ENCODE assay signal across 29 mouse cellular contexts in genomic region chr7:143769461-143769860, GRCm38 (mm10). TPM values are rescaled to one million over a fixed set of nuclear protein-coding genes. Genes with fewer than 3 reads are reported as not detected.
A peak's percentile ranks its signal among the peaks of the same experiment; 100 is the strongest.
DNase-seq lines count a peak whose midpoint lies in the region; ATAC-seq and TF ChIP-seq lines count a peak whose summit lies in the region.
"Had no signal": no experiment of that assay in that cellular context is flagged by ENCODE, and none has a peak within 500 bp of the region (broad histone marks: within the 10 kb centered on the region; RNA-seq: fewer than 3 reads in every experiment).

No protein-coding gene starts in this region.

- H3K4me2 ChIP-seq in kidney, embryonic 15.5 days = no peak overlapping the region
- H3K4me2 ChIP-seq in lung, embryonic 15.5 days = no peak overlapping the region
- no peak overlapping the region for H3K4me2 ChIP-seq in stomach, postnatal 0 days (replicated peaks; ENCODE audit: low read depth)
- H3K4me2 ChIP-seq: embryonic facial prominence, embryonic 13.5 days; forebrain, embryonic 13.5 days; heart, embryonic 11.5 days; intestine, embryonic 15.5 days; limb, embryonic 15.5 days; neural tube, embryonic 13.5 days had no signal

- no peak overlapping the region for H3K27ac ChIP-seq in kidney, adult 2 months (ENCODE audit: insufficient read depth, low read depth, low read length)
- no peak overlapping the region for H3K27ac ChIP-seq in kidney, embryonic 15.5 days
- H3K27ac ChIP-seq in lung, embryonic 15.5 days = peak overlapping the region; percentile 54
- no peak overlapping the region for H3K27ac ChIP-seq in stomach, postnatal 0 days (replicated peaks)
- H3K27ac ChIP-seq: embryonic facial prominence, embryonic 13.5 days; forebrain, embryonic 13.5 days; intestine, embryonic 15.5 days; left cerebral cortex, adult 2 months; limb, embryonic 15.5 days; midbrain, embryonic 10.5 days; neural tube, embryonic 13.5 days had no signal

- no peaks in the 10 kb centered on the region for H3K27me3 ChIP-seq in kidney, adult 2 months (replicated peaks; ENCODE audit: control insufficient read depth, insufficient read depth, low read length)
- peaks cover 23% of the 10 kb centered on the region for H3K27me3 ChIP-seq in kidney, embryonic 15.5 days
- peaks cover 22% of the 10 kb centered on the region for H3K27me3 ChIP-seq in lung, embryonic 15.5 days
- H3K27me3 ChIP-seq in stomach, postnatal 0 days (ENCODE audit: control insufficient read depth, insufficient read depth, low read length) = no peaks in the 10 kb centered on the region

- no peak for TF ChIP-seq EP300 in stomach, postnatal 0 days (optimal IDR thresholded peaks at IDR 0.05)

- DNase-seq in kidney, adult 2 months = peak; percentile 25
- no peak for DNase-seq in lung, postnatal 14 days
- peak; percentile 87 for DNase-seq in adipocyte (ENCODE audit: low spot score)
- DNase-seq in stomach, postnatal 0 days (ENCODE audit: low spot score) = no peak
- no peak for DNase-seq in cerebellum, postnatal 14 days
- DNase-seq: cerebellum, adult 2 months; cerebellum, postnatal 36 days; embryo, embryonic 11 days; kidney, postnatal 10 days; left cerebral cortex, postnatal 4 days; retina, postnatal 1 day; thymus, postnatal 25 days had no signal

- no peaks in the 10 kb centered on the region for H3K9me3 ChIP-seq in kidney, embryonic 15.5 days (replicated peaks)
- H3K9me3 ChIP-seq in lung, embryonic 15.5 days = no peaks in the 10 kb centered on the region
- H3K9me3 ChIP-seq in stomach, postnatal 0 days (ENCODE audit: control insufficient read depth, low read length) = no peaks in the 10 kb centered on the region
- H3K9me3 ChIP-seq: embryonic facial prominence, embryonic 13.5 days; forebrain, embryonic 13.5 days; intestine, embryonic 15.5 days; limb, embryonic 15.5 days; midbrain, embryonic 10.5 days; neural tube, embryonic 13.5 days had no signal

- H3K9ac ChIP-seq in kidney, embryonic 15.5 days = no peak overlapping the region
- no peak overlapping the region for H3K9ac ChIP-seq in lung, embryonic 15.5 days
- no peak overlapping the region for H3K9ac ChIP-seq in stomach, postnatal 0 days (ENCODE audit: low read length)
- H3K9ac ChIP-seq: embryonic facial prominence, embryonic 13.5 days; forebrain, embryonic 13.5 days; intestine, embryonic 15.5 days; limb, embryonic 15.5 days; neural tube, embryonic 13.5 days had no signal

- H3K36me3 ChIP-seq in kidney, adult 2 months (ENCODE audit: control insufficient read depth, insufficient read depth, low read length) = no peaks in the 10 kb centered on the region
- H3K36me3 ChIP-seq in kidney, embryonic 15.5 days = no peaks in the 10 kb centered on the region
- H3K36me3 ChIP-seq in lung, embryonic 15.5 days = no peaks in the 10 kb centered on the region
- H3K36me3 ChIP-seq in stomach, postnatal 0 days (ENCODE audit: control insufficient read depth, insufficient read depth, low read length) = no peaks in the 10 kb centered on the region
- H3K36me3 ChIP-seq: embryonic facial prominence, embryonic 13.5 days; intestine, embryonic 15.5 days; limb, embryonic 15.5 days; midbrain, embryonic 10.5 days; neural tube, embryonic 13.5 days had no signal

- 43% methylated on average over 1 of the region's 1 CpGs for WGBS in kidney, adult 2 months
- 61% methylated on average over 1 of the region's 1 CpGs for WGBS in kidney, embryonic 15.5 days
- WGBS in lung, embryonic 15.5 days = 12% methylated on average over 1 of the region's 1 CpGs
- WGBS in stomach, postnatal 0 days = 10% methylated on average over 1 of the region's 1 CpGs

- no peak for ATAC-seq in kidney, embryonic 15.5 days (replicated peaks; ENCODE audit: low FRiP score)
- peak; percentile 85; the same call in 1 of the 2 replicates for ATAC-seq in lung, embryonic 15.5 days (ENCODE audit: borderline replicate concordance, extremely low read depth, low FRiP score, low TSS enrichment)
- peak; percentile 66; the same call in 1 of the 2 replicates for ATAC-seq in stomach, postnatal 0 days (ENCODE audit: low FRiP score, low TSS enrichment)
- ATAC-seq: forebrain, embryonic 13.5 days; hindbrain, embryonic 16.5 days; intestine, embryonic 15.5 days; midbrain, embryonic 16.5 days had no signal

- no peaks in the 10 kb centered on the region for H3K4me1 ChIP-seq in kidney, adult 2 months (ENCODE audit: control insufficient read depth, insufficient read depth, low read length)
- H3K4me1 ChIP-seq in kidney, embryonic 15.5 days = no peaks in the 10 kb centered on the region
- peaks cover 13% of the 10 kb centered on the region for H3K4me1 ChIP-seq in lung, embryonic 15.5 days
- no peaks in the 10 kb centered on the region; the same call in 1 of the 2 replicates for H3K4me1 ChIP-seq in stomach, postnatal 0 days (replicated peaks; ENCODE audit: control insufficient read depth, insufficient read depth)
- H3K4me1 ChIP-seq: embryonic facial prominence, embryonic 13.5 days; forebrain, embryonic 13.5 days; limb, embryonic 15.5 days; midbrain, embryonic 10.5 days; neural tube, embryonic 13.5 days had no signal

- TF ChIP-seq POLR2A in kidney, adult 2 months (IDR thresholded peaks at IDR 0.05; ENCODE audit: low read depth, low read length) = no peak

- H3K4me3 ChIP-seq in kidney, adult 2 months (ENCODE audit: insufficient read depth, low read depth, low read length) = no peak overlapping the region
- no peak overlapping the region for H3K4me3 ChIP-seq in kidney, embryonic 15.5 days (replicated peaks)
- no peak overlapping the region for H3K4me3 ChIP-seq in lung, embryonic 15.5 days
- H3K4me3 ChIP-seq in stomach, postnatal 0 days (ENCODE audit: low read depth, low read length) = no peak overlapping the region
- H3K4me3 ChIP-seq: embryonic facial prominence, embryonic 13.5 days; erythroblast, embryonic 14.5 days; forebrain, embryonic 13.5 days; intestine, embryonic 15.5 days; left cerebral cortex, adult 2 months; limb, embryonic 15.5 days; midbrain, embryonic 10.5 days; myocyte; neural tube, embryonic 13.5 days had no signal

- TF ChIP-seq CTCF in kidney, adult 2 months (conservative IDR thresholded peaks at IDR 0.05; ENCODE audit: insufficient read depth, insufficient read length, low read depth, low read length) = no peak
- no peak for TF ChIP-seq CTCF in stomach, postnatal 0 days (IDR thresholded peaks at IDR 0.05; ENCODE audit: low read depth)

RNA-seq across cellular contexts. Expression of gene Mrgprg, which starts 2.7 kb away (rescaled TPM):
- polyA plus RNA-seq in kidney, adult 2 months (2012; rRNA removed) = 0.33 and 1.1 TPM in 2 replicates
- not detected in 2 replicates for polyA plus RNA-seq in kidney, embryonic 15.5 days (2015; fragmentation: Nextera tagmentation; extraction: Ambion mirVana)
- not detected in 2 replicates for polyA plus RNA-seq in lung, embryonic 15.5 days (2015; fragmentation: Nextera tagmentation; extraction: Ambion mirVana)
- polyA plus RNA-seq in stomach, postnatal 0 days (2015; fragmentation: Nextera tagmentation; extraction: Ambion mirVana) = not detected in 2 replicates
- polyA plus RNA-seq: cerebellum, adult 2 months; embryonic facial prominence, embryonic 13.5 days; erythroblast, embryonic 14.5 days; forebrain, embryonic 13.5 days; heart, embryonic 11.5 days; heart, postnatal 0 days; hindbrain, embryonic 16.5 days; intestine, embryonic 15.5 days; limb, embryonic 15.5 days; midbrain, embryonic 10.5 days; midbrain, embryonic 16.5 days; myocyte; neural tube, embryonic 13.5 days; spleen, adult 2 months; stomach, embryonic 14.5 days had no signal

RNA-seq across cellular contexts. Expression of gene Osbpl5, which starts 12.7 kb away (rescaled TPM):
- 75.0 and 77.1 TPM in 2 replicates for polyA plus RNA-seq in kidney, adult 2 months (2012; rRNA removed)
- polyA plus RNA-seq in kidney, embryonic 15.5 days (2015; fragmentation: Nextera tagmentation; extraction: Ambion mirVana) = 31.9 and 34.0 TPM in 2 replicates
- 39.5 and 43.3 TPM in 2 replicates for polyA plus RNA-seq in lung, embryonic 15.5 days (2015; fragmentation: Nextera tagmentation; extraction: Ambion mirVana)
- 29.9 and 32.0 TPM in 2 replicates for polyA plus RNA-seq in stomach, postnatal 0 days (2015; fragmentation: Nextera tagmentation; extraction: Ambion mirVana)
- polyA plus RNA-seq: erythroblast, embryonic 14.5 days had no signal

RNA-seq across cellular contexts. Expression of gene Mrgpre, which starts 14.8 kb away (rescaled TPM):
- polyA plus RNA-seq in kidney, adult 2 months (2012; rRNA removed) = 2.3 and 2.8 TPM in 2 replicates
- polyA plus RNA-seq in kidney, embryonic 15.5 days (2015; fragmentation: Nextera tagmentation; extraction: Ambion mirVana) = 1.7 and 2.0 TPM in 2 replicates
- 0.93 and 1.1 TPM in 2 replicates for polyA plus RNA-seq in lung, embryonic 15.5 days (2015; fragmentation: Nextera tagmentation; extraction: Ambion mirVana)
- polyA plus RNA-seq in stomach, postnatal 0 days (2015; fragmentation: Nextera tagmentation; extraction: Ambion mirVana) = 0.55 and 0.63 TPM in 2 replicates
- polyA plus RNA-seq: erythroblast, embryonic 14.5 days had no signal

RNA-seq across cellular contexts. Expression of gene Nadsyn1, which starts 53.2 kb away (rescaled TPM):
- polyA plus RNA-seq in kidney, adult 2 months (2012; rRNA removed) = 31.3 and 33.4 TPM in 2 replicates
- polyA plus RNA-seq in kidney, embryonic 15.5 days (2015; fragmentation: Nextera tagmentation; extraction: Ambion mirVana) = 9.0 and 10.4 TPM in 2 replicates
- polyA plus RNA-seq in lung, embryonic 15.5 days (2015; fragmentation: Nextera tagmentation; extraction: Ambion mirVana) = 7.9 and 9.0 TPM in 2 replicates
- polyA plus RNA-seq in stomach, postnatal 0 days (2015; fragmentation: Nextera tagmentation; extraction: Ambion mirVana) = 8.5 and 9.2 TPM in 2 replicates

RNA-seq across cellular contexts. Expression of gene Dhcr7, which starts 53.5 kb away (rescaled TPM):
- polyA plus RNA-seq in kidney, adult 2 months (2012; rRNA removed) = 51.7 and 81.9 TPM in 2 replicates
- polyA plus RNA-seq in kidney, embryonic 15.5 days (2015; fragmentation: Nextera tagmentation; extraction: Ambion mirVana) = 37.7 and 47.2 TPM in 2 replicates
- polyA plus RNA-seq in lung, embryonic 15.5 days (2015; fragmentation: Nextera tagmentation; extraction: Ambion mirVana) = 30.4 and 30.9 TPM in 2 replicates
- 23.9 and 27.1 TPM in 2 replicates for polyA plus RNA-seq in stomach, postnatal 0 days (2015; fragmentation: Nextera tagmentation; extraction: Ambion mirVana)

Comparison
In these comparisons a context has a peak if more than half of its experiments do, and no peak if none do; other contexts are left out.
1. DNase-seq: peak in kidney, adult 2 months (single experiment) and adipocyte (single experiment); none in lung, postnatal 14 days (single experiment), stomach, postnatal 0 days (single experiment) and cerebellum, postnatal 14 days (0 of 2).